Mouse (Mus musculus): ENCODE measurements around the gene Cdkal1.

The Cdkal1 gene

DNA sequence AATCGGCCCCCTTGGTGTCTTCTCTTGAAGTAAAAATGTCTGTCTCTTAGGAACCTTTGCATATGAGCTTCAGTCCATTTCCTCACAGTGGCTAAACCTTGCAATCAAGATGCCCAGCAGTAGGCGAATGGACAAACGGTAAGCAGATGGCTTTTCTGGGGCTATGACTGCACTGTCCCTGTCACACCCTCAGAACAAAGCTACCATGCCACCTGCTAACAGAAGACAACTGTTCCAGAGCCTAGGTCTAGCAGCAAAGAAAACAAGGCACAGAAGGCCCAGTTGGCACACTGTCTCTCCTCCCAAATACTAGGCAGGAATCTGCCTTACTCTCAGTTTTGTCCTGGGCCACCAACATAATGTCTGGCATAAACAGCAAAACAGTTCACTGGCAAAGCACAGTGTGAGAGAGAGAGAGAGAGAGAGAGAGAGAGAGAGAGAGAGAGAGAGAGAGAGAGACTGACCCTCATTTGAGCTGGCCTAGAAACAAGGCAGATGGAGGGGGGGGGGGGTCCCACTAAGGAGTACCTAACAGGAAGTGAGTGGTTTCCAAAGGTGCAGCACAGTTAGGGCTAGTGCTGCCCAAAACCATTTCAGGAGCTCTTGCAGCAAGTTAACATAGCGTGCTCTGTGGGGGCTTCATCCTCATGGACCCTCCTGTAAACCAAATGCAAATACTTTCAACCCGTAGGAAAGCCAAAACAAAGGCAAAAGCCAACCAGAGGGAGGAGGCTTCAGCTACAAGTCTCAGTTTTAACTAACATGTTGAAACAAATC, 95.6 kb downstream of the Cdkal1 start:
- no peak for DNase-seq

DNA sequence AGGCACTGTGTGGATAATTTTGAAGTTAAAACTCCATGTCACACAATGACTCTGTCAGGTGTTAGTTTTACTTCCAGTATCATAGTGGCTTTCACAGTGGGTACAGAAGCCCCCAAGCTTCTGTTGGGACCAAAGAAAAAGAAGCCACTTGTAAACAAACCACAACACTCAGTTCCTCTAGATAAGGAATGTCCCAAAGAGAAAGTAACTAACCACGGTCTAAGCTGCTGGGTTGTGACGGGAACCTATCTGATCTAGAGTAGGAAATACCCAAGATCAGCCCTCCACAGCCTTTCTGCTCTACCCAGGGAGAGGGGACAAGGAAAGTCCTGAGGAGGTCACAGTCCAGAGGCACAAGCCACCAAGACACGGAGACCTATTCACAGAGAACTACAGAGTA, 99.4 kb downstream of the Cdkal1 start:
- DNase-seq: no peak

DNA sequence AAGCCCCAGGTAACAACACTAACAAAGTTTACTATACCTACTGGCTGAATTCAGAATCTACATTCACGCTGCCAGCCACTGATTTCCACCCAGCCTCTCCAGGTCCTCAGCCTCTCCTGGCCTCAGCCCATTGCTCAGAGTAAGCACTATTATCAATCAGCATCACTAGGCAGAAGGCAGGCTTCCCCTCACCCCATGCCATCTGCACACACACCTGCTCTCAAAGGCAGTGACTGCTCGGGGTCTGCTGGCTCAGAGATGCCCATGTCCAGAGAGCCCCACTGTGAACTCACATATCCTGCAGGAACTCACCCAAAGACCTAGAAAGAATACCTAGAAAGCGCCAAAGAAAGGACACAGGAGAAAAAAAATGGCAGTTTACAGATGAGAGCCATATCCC, 102.2 kb downstream of the Cdkal1 start:
- no peak for DNase-seq

DNA sequence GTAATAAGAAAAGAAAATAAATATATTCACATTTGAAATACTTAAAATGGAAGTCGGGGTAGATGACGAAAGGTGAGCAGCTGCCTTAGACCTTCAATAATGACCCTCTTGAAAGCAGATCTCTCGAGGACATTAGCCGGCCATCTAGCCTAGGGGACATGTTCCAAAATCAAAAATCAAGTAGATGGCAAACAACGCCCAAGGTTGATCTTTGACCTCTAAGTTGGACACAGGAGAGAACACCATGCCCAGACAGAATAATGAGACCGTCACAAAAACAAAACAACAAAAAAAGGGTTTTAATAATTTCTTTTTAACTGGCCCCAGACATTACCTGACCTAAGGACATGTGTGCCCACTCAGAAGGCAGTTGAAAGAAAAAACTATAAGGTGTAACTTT, 103.4 kb downstream of the Cdkal1 start:
- DNase-seq: no peak

DNA sequence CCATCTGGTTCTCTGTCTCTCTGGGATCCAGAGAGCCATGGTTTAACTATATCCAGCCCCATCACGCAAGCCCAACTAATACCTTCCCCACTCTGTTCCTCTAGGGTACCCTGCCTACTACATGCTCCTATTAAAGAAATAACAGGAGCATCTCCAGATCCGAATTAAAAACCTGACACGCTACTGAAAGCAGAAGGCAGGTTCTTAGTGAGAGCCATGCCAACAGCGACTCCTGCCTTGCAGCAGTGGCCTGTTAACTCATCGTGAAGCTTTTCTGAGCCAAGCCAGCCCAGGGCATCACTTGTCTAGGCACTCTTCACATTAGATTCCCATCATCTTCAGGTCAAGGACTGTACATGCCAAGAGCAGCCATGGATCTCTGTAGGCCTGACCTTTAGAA, 104.3 kb downstream of the Cdkal1 start:
- no peak for DNase-seq

DNA sequence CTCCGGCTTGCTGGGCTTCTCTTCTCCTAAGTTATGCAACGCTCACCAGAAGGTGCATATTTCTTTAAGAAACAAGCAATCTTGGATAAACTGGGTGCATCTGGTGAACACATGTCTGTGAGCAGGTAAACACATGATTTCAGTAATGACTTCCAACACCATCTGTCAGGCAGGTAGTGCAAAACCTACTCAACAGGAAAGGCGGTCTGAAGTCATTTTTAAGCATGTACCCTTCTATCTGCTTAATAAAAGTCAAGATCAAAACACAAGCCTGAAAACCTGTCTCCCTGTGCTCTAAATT, 108.2 kb downstream of the Cdkal1 start:
- no peak for DNase-seq

DNA sequence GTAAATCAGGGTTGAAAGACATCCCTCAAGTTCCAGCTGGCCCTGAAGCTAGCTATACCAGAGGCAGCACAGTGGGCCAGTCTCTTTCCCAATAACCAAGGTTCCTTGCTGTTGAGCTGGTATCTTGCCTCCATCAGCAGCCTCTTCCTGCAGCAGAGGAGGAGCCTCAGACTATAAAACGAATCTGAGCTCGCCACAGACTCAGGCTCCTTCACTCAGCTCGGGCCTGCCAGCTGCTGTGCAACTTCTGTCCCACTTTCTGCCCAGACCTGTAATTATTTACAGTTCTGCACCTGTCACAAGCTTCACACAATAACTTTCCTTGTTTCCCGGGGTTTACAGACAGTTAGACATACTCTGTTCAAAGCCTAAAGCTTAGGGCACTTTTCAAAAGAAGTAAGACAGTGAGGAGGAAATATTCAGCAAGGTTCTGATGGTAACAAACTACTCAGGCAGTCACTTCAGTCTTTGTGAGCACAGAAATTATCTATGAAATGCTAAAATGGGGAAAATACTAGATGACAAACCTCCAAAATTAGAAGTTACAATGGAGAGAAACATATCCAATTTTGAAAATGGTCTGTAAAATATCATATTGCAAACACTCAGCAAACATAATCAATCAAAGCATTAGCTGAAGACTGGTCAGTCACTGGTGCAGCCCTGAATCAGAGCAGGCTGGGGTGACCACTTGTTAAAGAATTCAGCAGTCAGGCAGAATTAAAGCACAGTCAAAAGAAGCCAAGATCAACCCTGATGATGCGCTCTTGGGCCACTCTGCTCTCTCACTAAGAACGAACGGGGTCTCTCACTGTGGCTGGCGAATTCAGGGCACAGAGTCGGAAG, 108.8 kb downstream of the Cdkal1 start:
- no peak for DNase-seq

DNA sequence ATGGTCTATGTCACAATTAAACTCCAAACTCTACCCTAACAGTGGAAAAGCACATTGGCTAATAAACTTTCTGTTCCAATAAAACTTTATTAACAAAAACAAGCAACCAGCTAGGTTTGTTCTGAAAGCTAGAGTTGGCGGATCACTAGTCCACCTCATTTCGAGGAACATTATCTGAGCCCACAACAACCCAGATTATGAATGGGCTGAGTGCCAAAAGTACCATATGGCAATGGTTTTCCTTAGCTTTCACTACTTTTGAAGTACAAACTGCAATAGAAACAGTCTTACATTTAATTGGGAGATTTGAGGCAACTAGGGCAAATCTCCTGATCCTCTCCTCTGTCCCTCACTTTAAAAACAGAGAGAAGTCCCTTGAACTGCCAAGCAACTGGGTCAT, 110.4 kb downstream of the Cdkal1 start:
- DNase-seq: no peak

DNA sequence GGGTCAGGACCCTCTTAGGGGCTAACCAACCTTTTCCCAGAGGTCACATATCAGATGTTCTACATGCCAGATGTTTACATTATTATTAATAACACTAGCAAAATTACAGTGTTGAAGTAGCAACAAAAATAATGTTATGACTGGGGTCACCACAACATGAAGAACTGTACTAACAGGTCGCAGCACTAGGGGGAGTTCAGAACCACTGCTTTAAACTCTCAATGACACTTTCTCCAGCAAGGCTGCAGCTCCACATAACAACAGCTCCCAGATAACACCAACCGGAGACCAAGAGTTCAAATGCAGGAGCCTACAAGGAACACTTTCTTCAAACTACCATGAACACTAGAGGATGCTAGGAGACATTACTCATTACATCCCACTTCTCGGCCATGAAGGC, 111.3 kb downstream of the Cdkal1 start:
- DNase-seq: peak; percentile 61

DNA sequence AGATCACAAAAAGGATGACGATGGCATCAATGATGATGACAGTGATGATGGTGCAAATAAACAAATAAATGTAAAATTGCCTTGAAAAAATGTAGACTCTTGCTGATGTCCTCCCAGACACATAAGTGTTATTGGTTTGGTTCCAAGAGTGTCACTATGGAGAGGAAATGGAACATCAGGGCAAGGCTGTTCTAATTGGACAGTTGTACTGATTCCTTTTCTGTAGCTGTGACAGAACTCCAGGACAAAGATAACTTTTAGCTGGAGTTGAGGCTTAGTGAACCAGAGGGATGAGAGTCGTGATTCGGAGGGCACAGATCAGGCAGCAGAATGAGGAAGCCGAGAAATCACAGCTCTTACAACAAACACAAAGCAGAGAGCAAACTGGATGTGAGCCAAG, 111.7 kb downstream of the Cdkal1 start:
- DNase-seq: peak; percentile 45

DNA sequence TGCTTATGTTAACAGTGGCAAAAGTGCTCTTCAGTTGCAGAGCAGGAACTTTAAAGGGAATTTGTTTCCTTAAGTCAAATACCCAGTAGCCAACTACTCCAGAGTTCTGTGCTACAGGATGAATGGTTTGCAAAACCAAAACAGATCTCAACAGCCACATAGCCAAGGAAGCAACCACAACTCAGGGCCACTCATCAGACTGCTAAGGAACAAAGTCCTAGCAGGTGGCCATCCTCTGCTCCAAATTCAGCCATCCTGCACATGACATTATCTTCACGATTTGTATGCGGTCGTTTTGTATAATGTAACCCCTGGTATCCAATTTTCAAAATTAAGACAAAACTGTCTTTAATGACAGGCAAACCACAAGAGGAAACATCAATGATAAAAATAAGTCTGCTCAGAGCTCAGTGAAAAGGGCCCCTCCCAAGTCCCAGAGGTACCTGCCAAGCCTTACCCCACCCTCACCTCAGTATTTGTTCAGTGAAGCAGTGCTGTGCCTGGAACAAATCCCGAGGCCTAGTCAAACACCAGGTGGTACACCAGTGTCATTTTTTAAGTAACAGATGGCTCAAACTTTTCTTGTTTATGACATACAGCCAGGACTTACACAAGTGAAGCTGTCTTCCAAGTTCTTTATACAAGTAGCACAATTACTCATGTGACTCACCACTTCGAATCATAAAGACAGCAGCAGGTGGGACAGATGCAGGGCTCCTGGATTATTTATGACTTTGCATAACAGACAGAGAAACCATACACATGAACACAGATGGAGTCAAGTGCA, 117.6 kb downstream of the Cdkal1 start:
- DNase-seq: no peak

DNA sequence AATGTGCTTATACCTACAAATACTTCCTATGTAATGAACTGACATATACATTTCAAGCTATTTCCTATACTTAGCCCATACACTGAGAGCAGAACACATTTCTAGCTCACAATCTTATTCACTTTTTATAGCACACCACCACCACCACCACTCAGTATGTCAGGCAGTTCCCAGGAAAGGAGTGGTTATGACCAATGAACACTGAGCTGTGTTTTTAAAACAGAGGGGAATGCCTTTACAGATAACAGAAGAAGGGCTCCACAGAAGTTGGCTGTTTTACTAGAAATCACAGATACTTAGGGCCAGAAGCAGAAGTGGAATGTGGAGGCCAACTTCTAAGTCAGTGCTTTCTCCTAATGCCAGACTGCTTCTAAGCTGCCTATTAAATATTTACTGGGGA, 121.0 kb downstream of the Cdkal1 start:
- no peak for DNase-seq

DNA sequence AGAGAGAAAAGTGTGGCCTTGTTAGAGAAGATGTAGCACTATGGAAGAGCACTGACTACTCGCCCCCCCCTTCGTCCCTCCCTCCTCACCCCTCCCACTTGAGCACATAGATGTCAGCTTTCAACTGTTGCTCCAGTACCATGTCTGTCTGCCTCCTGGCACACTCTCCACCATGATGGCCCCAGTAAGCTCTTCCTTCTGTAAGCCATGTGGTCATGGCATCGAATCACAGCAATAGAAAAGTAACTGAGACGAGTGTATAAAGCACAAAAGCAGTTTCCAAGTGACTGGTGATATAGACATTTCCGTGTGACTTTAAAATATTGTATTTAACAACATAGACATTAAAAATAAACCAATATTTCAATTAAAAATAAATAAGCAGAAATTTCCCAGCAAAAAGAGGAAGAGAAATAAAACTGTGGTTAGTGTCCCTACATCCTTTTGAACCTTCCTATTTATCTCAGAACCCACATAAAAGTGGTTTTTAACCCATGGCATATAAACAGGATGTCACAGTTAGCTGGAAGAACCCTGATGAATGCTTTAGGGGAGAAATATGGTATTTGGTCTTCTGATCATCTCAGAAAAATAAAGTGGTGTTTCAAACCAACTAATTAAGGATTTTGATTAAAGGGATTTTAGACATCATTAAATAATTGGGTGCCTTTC, 129.2 kb downstream of the Cdkal1 start:
- DNase-seq: no peak

DNA sequence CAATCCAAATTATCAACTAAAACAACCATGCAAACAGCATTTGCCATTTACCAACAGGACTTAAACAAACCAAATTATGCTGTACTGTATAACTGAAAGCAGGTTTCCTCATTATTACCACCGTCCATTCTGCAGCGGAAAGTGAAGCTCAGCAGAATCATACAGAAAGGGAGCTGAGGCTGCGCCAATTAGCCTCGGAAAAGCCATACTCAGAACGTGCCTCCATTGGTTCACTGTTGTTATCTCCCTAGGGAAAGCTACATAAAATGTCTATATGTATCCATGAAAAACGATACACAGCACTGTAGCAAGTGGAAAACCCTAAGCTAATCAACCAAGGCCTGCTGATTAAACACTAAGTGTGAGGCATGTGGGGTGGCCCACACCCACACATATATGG, 130.6 kb downstream of the Cdkal1 start:
- DNase-seq: no peak

DNA sequence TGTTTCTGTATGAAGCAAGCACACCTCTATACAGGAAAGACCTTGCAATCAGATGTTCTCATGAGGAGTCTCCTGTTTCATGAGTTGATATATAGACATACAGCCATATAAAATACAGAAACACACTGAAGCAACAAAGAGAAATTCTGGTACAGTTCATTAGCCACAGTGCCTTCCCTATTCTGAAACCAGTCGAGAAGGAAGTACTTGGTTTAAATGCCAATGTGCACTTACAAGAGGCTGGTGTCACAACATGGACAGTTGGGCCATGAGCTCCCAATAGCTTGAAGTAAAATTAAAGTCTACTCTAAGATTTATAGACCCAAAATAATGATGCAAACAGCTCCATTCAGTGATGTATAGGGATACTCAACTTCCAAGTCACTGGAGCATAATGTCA, 132.3 kb downstream of the Cdkal1 start:
- no peak for DNase-seq

DNA sequence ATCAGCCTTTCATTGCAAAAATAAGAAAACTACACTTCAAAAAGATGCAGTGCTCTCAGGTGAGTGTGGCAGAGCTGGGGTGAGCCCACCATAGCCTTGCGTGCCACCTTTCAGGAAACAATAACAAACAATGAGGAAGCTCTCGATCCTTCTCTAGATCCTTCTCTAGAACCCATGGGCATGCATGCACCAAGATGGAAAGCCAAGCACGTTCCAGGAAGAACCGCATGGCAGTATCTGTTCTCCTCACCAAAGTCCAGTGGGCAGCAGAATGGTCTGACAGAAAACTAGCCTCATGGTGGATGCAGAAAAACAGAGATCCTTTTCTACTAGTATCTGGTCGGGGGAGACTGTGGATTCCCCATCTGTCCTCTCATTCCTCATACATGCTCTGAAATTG, 134.3 kb downstream of the Cdkal1 start:
- no peak for DNase-seq

DNA sequence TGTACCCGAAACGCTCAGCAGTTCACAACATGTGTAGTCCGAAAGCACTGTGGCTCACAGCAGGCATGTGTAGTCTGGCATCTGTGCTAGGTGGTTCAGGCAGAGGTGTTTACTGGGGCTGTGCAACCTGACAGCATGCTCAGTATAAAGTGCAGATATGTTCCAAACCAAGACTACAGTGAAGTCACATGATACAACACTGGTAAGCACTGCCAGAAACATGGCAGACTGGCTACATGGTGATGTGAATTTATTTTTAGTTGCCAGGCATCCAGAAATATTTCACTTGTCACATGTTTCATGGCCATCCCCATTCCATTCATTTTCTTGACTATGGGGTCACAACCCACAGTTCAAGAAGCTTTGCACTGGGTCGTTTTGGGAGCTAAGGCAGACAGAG, 138.9 kb downstream of the Cdkal1 start:
- DNase-seq: no peak

DNA sequence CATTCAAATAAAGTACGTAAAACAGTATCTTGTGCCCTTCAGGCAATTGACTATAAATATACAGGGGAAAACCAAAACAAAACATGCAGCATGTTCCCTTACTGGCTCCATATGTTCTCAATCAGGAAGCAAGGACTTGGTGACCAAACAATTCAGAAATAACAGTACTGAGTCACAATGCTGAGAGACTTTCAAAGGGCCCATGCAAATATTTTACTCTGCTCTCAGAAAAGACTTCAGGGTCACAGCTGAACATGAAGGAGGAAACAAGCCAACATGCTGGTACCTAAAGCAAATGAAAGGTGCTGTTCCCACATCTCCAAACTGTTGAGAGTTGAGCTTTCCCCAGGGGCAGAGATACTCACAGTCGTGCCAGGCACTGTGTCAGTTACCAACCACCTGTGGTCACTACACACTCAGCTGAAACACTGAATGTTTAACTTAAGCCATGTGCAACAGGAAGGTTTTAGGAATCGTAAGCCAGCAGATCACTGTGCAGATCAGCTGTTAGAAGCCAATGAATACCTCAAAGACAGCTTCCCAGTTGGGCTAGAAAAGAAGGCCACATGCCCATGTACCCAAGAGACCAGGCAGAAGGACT, 140.1 kb downstream of the Cdkal1 start:
- DNase-seq: no peak

DNA sequence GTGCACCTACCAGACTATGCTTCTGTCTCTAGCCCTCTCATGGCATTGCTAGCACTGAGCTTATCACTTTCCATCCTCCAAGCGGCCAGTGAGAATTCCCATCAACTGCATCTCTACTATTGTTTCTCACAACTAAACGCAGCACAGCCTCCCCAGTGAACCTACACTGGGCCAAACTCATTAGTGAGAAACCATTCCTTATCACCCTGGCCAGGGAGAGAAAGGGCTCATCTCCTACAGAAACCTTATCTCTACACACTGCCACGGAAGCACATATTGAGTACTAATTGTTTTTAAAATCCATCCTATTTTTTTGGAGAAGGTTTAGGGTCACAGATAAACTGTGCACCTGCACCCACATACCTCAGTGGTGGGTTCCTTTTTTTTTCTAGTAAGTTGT, 147.9 kb downstream of the Cdkal1 start:
- DNase-seq: no peak

DNA sequence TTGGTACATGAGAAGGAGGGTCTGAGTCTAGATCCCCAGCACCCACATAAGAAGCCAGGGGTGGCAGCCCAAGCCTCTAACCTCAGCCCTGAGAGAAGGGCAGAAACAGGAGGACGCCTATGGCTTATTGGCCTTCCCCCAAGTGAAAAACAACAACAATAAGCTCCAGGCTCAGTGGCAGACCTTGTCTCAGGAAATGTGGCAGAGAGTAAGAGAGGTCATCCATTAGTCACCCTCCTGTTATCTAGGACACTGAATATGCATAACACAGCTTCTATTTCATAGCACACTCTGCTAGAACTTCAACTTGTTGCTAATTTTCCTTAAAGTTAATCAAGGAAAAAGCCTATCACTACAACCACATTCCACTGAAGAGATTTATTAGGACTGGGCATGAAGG, 154.1 kb downstream of the Cdkal1 start:
- DNase-seq: no peak

DNA sequence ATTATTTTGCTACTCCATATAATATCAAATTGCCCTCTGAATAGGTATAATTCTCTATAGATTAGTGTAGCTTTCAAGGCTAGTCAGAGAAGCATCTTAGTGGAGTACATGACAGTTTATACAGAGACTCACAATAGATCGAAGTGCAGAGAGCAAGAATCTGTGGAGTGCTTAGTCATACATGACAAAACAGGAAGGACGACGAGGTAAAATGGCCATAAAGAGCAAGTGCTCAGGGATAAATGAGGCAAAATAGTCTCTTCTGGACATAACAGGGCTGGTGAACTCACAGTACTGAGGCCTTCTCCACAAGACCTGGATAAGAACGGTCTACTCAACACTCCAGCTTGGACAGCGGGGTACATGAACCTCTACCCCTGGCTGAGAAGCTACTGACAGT, 155.6 kb downstream of the Cdkal1 start:
- DNase-seq: no peak

DNA sequence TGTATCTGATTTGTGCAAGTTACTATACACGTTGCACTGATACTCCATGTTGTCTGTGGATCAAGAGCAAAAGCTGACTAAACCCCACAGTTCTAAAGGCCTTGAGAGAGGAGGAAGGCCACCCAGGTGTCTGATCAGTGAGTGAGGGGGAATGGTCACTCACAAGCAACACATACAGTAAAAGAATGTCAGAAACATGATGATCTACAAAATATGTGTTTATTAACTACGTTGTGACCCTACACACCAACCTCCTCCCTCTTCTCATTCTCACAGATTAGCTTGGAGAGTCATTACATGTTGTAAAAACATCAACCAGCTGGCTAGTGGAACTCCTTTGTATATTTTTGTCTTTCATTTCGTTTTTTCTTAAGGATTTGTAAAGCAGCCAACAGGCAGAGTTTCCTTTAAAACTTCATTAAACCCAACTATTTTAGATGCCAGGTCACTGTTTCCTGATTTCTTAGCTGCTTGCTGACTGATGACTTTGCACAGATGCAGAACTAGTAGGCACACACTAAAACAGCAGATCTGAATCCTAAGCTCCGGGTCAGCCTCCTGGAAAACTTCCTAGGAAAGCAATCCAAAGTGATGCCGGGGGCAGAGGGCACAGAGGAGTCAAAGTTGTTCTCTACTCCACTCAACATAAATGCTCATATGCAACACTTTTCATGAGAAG, 157.0 kb downstream of the Cdkal1 start:
- peak; percentile 42 for DNase-seq
